Mouse (Mus musculus): ENCODE data around the gene St5.

St5 gene

GRCm38 (mm10) chr7:109528356-109528755, 175.0 kb downstream of the St5 start:
- in situ Hi-C loops (cut with MboI), result no loop called here

GRCm38 (mm10) chr7:109527536-109527935, 175.9 kb downstream of the St5 start:
- in situ Hi-C loops (cut with MboI), result no loop called here

GRCm38 (mm10) chr7:109525740-109526663, 177.4 kb downstream of the St5 start:
- in situ Hi-C loops (cut with MboI), result no loop called here

- in situ Hi-C loops (cut with MboI), result no loop called here
Measured at GRCm38 (mm10) chr7:109524763-109525162, 178.6 kb downstream of the St5 start.

- in situ Hi-C loops (cut with MboI), result no loop called here
Measured at GRCm38 (mm10) chr7:109524442-109524744, 179.0 kb downstream of the St5 start.

GRCm38 (mm10) chr7:109523741-109524441, 179.5 kb downstream of the St5 start:
- in situ Hi-C loops (cut with MboI), result no loop called here

- in situ Hi-C loops (cut with MboI), result no loop called here
Measured at GRCm38 (mm10) chr7:109523304-109523703, 180.1 kb downstream of the St5 start.

GRCm38 (mm10) chr7:109522084-109522483, 181.3 kb downstream of the St5 start:
- in situ Hi-C loops (cut with MboI), result no loop called here

GRCm38 (mm10) chr7:109519936-109520335, 183.5 kb downstream of the St5 start:
- in situ Hi-C loops (cut with MboI), result no loop called here

GRCm38 (mm10) chr7:109518838-109519696, 184.3 kb downstream of the St5 start, which contains the start of gene Rpl27a:
TSS of gene Rpl27a (plus strand) at chr7:109519147.
- in situ Hi-C loops (cut with MboI), result no loop called here

GRCm38 (mm10) chr7:109518036-109518681, 185.2 kb downstream of the St5 start:
- in situ Hi-C loops (cut with MboI), result no loop called here

GRCm38 (mm10) chr7:109516500-109516899, 186.9 kb downstream of the St5 start:
- in situ Hi-C loops (cut with MboI), result no loop called here

- in situ Hi-C loops (cut with MboI), result no loop called here
Measured at GRCm38 (mm10) chr7:109511838-109512237, 191.6 kb downstream of the St5 start.

- in situ Hi-C loops (cut with MboI), result no loop called here
Measured at GRCm38 (mm10) chr7:109510799-109511198, 192.6 kb downstream of the St5 start.

GRCm38 (mm10) chr7:109508034-109508433, 195.4 kb downstream of the St5 start, which contains the start of gene Trim66:
TSS of gene Trim66 (minus strand) at chr7:109508134.
- in situ Hi-C loops (cut with MboI), result no loop called here

GRCm38 (mm10) chr7:109507572-109507971, 195.8 kb downstream of the St5 start:
- in situ Hi-C loops (cut with MboI), result no loop called here

- in situ Hi-C loops (cut with MboI), result no loop called here
Measured at GRCm38 (mm10) chr7:109507119-109507518, 196.3 kb downstream of the St5 start.

GRCm38 (mm10) chr7:109497507-109497906, 205.9 kb downstream of the St5 start:
- in situ Hi-C loops (cut with MboI), result no loop called here

GRCm38 (mm10) chr7:109493319-109494316, 209.8 kb downstream of the St5 start:
- in situ Hi-C loops (cut with MboI), result no loop called here

- in situ Hi-C loops (cut with MboI), result no loop called here
Measured at GRCm38 (mm10) chr7:109492616-109493318, 210.6 kb downstream of the St5 start.

Data from mature B cell (primary cell).